In genomic region chr3:37647225-37647624, GRCm38 (mm10) we compare ENCODE assay signal across 13 mouse cellular contexts.
"Had no signal": no experiment of that assay in that cellular context is flagged by ENCODE, and none has a peak within 500 bp of the region (broad histone marks: within the 10 kb centered on the region; RNA-seq: fewer than 3 reads in every experiment).

No protein-coding gene starts in this region.

- H3K27me3 ChIP-seq: intestine, embryonic 15.5 days; limb, embryonic 12.5 days had no signal

- DNase-seq: kidney, adult 18-20 months; kidney, postnatal 10 days; kidney, postnatal 4 days; lung, adult 2 months; lung, postnatal 10 days; midbrain, embryonic 14.5 days; thymus, adult 2 months; thymus, postnatal 25 days had no signal

- H3K4me3 ChIP-seq: intestine, embryonic 15.5 days; layer of hippocampus, adult 2 months; limb, embryonic 12.5 days; neural tube, embryonic 12.5 days had no signal

- ATAC-seq: intestine, embryonic 15.5 days had no signal

- H3K4me2 ChIP-seq: intestine, embryonic 15.5 days; limb, embryonic 12.5 days; neural tube, embryonic 12.5 days had no signal

- H3K9ac ChIP-seq: intestine, embryonic 15.5 days; limb, embryonic 12.5 days; neural tube, embryonic 12.5 days had no signal

- H3K9me3 ChIP-seq: intestine, embryonic 15.5 days; limb, embryonic 12.5 days; neural tube, embryonic 12.5 days had no signal

- H3K27ac ChIP-seq: intestine, embryonic 15.5 days; layer of hippocampus, adult 2 months; limb, embryonic 12.5 days; macrophage; neural tube, embryonic 12.5 days had no signal
